Mouse (Mus musculus): Measurements from ENCODE around the gene Igf1r.

Gene Igf1r

DNA sequence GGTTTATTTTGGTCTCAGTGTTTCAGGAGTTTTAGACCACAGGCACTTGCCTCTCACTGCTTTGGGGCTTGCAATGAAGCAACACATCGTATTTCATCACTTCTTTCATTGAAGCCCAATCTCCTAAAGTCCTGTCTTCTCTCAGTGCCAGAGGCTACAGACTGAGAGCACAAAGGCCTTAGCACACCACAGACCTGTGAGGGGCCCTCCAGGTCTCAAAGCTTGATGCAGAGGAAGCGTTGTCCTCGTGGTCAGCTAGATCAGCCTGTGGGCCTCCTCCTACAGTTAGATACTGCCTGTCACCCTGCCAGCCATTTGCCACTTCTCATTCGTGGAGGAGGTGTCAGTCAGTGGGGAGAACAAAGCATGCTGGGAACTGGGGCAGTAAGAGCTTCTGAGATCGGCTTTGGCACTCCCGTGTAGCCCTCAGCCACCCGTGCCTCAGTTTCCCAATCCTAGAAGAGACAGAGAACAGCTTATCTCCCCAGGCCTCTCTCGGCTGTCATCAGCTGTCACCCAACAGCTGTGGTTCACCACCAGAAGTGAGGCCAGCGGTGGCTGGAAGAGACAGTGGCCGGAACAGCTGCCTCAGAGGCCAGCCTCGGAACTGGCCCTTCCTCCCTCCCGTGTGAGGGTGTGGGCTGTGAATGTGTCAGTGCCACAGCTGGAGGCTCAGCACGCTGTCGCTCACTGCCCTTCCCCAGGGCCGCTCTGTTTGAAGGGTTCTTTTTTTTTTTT lies 241.5 kb downstream of the Igf1r start:
- CTCF ChIA-PET = no interaction called here
- POLR2A ChIA-PET = interaction anchor here in 1 of 4 experiments (1.1 kb wide), 1 partner anchor 9 kb away, joined by 3 read pairs; no protein-coding TSS in a partner anchor

GRCm38 (mm10) chr7:68199609-68200008 lies 247.0 kb downstream of the Igf1r start:
- POLR2A ChIA-PET = interaction anchor here in 1 of 4 experiments (1.0 kb wide), 1 partner anchor 19 kb away, joined by 3 read pairs; no protein-coding TSS in a partner anchor
- CTCF ChIA-PET = interaction anchor here in 1 of 4 experiments (0.8 to 0.9 kb wide), 2 partner anchors 21 to 119 kb away, joined by 3 read pairs; no protein-coding TSS in a partner anchor

- ChIA-PET POLR2A (interaction anchor here in 1 of 4 experiments (1.2 kb wide), 1 partner anchor 12 kb away, joined by 3 read pairs; no protein-coding TSS in a partner anchor), CTCF (interaction anchor here in 1 of 4 experiments (0.6 to 0.7 kb wide), 2 partner anchors 129 to 1640 kb away, joined by 3 read pairs; no protein-coding TSS in a partner anchor)
These were observed 253.3 kb downstream of the Igf1r start for GRCm38 (mm10) chr7:68205776-68206427.

- ChIA-PET POLR2A (interaction anchor here in 1 of 4 experiments (1.2 kb wide), 1 partner anchor 80 kb away, joined by 3 read pairs; no protein-coding TSS in a partner anchor), CTCF (interaction anchor here in 2 of 4 experiments (0.6 to 1.8 kb wide), 2 partner anchors 94 to 164 kb away, joined by 3 to 4 read pairs; no protein-coding TSS in a partner anchor)
These were observed 256.4 kb downstream of the Igf1r start for GRCm38 (mm10) chr7:68209039-68209438.

DNA sequence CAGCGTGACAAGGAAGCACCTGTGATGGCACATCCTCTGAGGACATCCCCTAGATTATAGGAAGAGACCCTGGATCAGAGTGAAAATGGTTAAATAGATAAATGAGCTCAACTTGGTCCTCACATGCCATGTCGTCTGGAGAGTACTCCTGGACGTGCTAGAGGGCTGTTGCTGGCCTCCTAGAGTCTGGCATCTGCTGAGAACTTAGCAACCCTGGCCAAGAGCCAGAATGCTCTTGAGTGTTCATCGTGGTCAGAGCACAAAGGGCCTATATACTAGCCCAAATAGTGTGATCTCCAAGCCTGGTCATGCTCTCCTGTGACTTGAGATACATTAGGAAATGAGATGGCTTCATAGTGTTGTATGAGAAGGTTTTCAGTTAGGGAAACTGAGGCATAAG lies 257.8 kb downstream of the Igf1r start:
- ChIA-PET CTCF (interaction anchor here in 1 of 4 experiments (1.8 kb wide), 1 partner anchor 92 kb away, joined by 4 read pairs; no protein-coding TSS in a partner anchor), POLR2A (interaction anchor here in 1 of 4 experiments (1.2 kb wide), 1 partner anchor 81 kb away, joined by 3 read pairs; no protein-coding TSS in a partner anchor)

- POLR2A ChIA-PET = no interaction called here
- CTCF ChIA-PET = no interaction called here
These were observed 259.3 kb downstream of the Igf1r start for GRCm38 (mm10) chr7:68211883-68212282.

DNA sequence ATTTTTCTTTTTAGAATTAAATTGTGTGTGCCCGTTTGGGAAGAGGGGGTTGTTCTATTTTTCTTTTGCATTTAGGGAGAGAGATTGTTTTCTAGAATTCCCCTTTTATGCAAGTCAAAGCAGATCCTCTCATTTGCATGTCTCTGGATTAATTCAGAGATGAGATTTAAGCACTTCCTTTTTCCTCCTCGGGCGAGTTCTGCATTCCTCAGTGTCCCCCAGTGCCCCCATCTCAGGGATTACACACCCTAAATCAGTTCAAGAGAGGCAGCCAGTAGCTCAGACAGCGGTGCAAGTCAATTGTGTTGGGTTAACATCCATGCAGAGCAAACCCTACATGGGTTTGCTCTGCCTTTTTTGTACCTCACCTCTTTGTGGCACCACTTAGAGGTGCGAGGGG lies 261.2 kb downstream of the Igf1r start:
- CTCF ChIA-PET = no interaction called here
- POLR2A ChIA-PET = interaction anchor here in 2 of 4 experiments (1.4 to 1.5 kb wide), 2 partner anchors 9 to 10 kb away, joined by 4 read pairs; no protein-coding TSS in a partner anchor

- ChIA-PET CTCF (interaction anchor here in 1 of 4 experiments (1.0 kb wide), 1 partner anchor 87 kb away, joined by 3 read pairs; no protein-coding TSS in a partner anchor), POLR2A (interaction anchor here in 2 of 4 experiments (0.6 kb wide), 2 partner anchors 459 to 565 kb away, joined by 3 to 4 read pairs; no protein-coding TSS in a partner anchor)
These were observed 263.0 kb downstream of the Igf1r start for GRCm38 (mm10) chr7:68215522-68216070.

- ChIA-PET POLR2A (interaction anchor here in 2 of 4 experiments (0.6 to 1.5 kb wide), 8 partner anchors 11 to 89 kb away, joined by 3 to 5 read pairs (median 3); no protein-coding TSS in a partner anchor), CTCF (interaction anchor here in 3 of 4 experiments (0.5 to 1.2 kb wide), 4 partner anchors 12 to 395 kb away, joined by 3 to 6 read pairs (median 4); no protein-coding TSS in a partner anchor)
These were observed 266.3 kb downstream of the Igf1r start for GRCm38 (mm10) chr7:68218879-68219278.

DNA sequence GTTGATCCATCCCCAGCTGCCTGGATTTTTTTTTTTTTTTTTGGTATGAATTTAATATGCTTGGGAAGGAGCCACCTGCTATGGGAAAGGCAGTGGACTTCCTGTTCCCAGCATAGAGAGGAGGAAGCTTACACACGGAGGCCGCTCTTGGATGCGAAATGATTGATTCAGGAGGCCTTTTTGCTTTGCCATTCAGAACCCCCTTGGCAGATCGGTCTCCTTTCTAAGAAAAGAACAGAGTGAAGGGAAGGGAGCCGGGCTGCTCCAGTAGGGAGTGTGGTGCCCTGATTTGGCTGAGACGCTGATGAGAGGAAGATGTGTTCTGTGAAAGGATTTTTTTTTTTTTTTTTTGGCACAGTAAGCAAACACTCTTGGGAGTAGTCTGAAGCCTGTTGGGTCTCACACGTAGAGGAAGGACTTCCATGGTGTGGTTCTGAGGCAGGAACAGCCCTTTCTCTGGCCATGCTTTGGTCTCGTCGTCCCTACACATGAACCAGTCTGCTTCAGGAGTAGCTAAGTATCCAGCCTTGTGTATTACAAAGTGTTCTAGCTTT lies 269.1 kb downstream of the Igf1r start:
- ChIA-PET CTCF (interaction anchor here in 1 of 4 experiments (0.5 kb wide), 1 partner anchor 231 kb away, joined by 4 read pairs; no protein-coding TSS in a partner anchor), POLR2A (interaction anchor here in 2 of 4 experiments (0.7 to 1.6 kb wide), 4 partner anchors 18 to 105 kb away, joined by 3 to 4 read pairs (median 4); no protein-coding TSS in a partner anchor)

- CTCF ChIA-PET = interaction anchor here in 3 of 4 experiments (0.7 to 1.1 kb wide), 8 partner anchors 78 to 434 kb away, joined by 3 to 6 read pairs (median 3); no protein-coding TSS in a partner anchor
- POLR2A ChIA-PET = interaction anchor here (0.6 to 2.2 kb wide), 18 partner anchors 9 to 150 kb away, joined by 3 to 12 read pairs (median 4); partner anchors contain the start of gene Fam169b (in 1 of the 4)
These were observed 270.8 kb downstream of the Igf1r start for GRCm38 (mm10) chr7:68223356-68223808.

GRCm38 (mm10) chr7:68224006-68224405 lies 271.4 kb downstream of the Igf1r start:
- POLR2A ChIA-PET = interaction anchor here in 2 of 4 experiments (0.6 to 2.2 kb wide), 13 partner anchors 10 to 149 kb away, joined by 3 to 12 read pairs (median 3); partner anchors contain the start of gene Fam169b (in 1 of the 2)
- CTCF ChIA-PET = interaction anchor here in 3 of 4 experiments (0.7 to 1.1 kb wide), 5 partner anchors 77 to 435 kb away, joined by 3 to 4 read pairs (median 3); no protein-coding TSS in a partner anchor

GRCm38 (mm10) chr7:68225427-68226054 lies 272.9 kb downstream of the Igf1r start:
- ChIA-PET POLR2A (interaction anchor here in 2 of 4 experiments (0.6 to 1.3 kb wide), 4 partner anchors 11 to 42 kb away, joined by 3 to 4 read pairs (median 3); no protein-coding TSS in a partner anchor), CTCF (no interaction called here)

- ChIA-PET POLR2A (interaction anchor here in 2 of 4 experiments (0.9 to 1.3 kb wide), 2 partner anchors 9 to 12 kb away, joined by 3 read pairs; no protein-coding TSS in a partner anchor), CTCF (no interaction called here)
These were observed 274.4 kb downstream of the Igf1r start for GRCm38 (mm10) chr7:68227021-68227420.

DNA sequence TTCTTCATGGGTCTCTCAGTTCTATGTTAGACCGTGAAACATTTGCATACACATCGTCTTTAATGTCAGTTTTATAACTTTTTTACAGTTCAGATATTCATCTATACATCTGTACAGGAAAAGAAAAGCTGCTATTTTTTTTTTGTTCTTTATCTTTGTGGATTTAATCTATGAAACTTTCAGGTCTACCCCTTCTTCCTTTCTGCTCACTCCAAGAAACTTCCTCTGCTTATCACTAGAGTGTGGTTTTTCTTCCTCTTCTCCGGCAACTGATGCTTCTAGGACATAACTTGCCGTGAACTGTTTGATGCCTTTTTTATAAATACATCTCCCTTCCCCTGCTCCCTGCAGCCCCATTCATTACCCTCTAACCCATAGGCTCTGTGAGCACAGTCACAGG lies 275.0 kb downstream of the Igf1r start:
- CTCF ChIA-PET = no interaction called here
- POLR2A ChIA-PET = interaction anchor here in 2 of 4 experiments (0.9 to 1.5 kb wide), 4 partner anchors 8 to 37 kb away, joined by 3 to 6 read pairs (median 4); no protein-coding TSS in a partner anchor

DNA sequence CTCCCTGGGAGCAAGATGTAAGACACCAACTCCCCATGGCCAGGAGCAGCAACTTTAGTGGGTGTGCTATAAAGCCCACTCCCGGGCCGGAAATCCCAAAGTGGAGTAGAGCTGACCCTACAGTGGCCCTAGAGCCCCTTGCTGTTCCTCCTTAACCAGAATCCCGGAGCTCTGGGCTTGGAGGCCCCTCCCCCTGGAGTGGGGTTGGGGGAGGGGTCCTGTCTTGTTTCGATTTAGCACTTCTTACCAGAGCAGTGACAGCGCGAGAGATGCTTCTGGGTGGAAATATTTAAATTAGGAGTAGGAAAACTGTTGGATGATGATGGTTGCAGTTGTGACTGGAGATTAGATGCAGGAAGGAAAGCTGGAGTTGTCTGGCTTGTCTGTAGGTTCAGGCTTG lies 275.9 kb downstream of the Igf1r start:
- POLR2A ChIA-PET = interaction anchor here in 2 of 4 experiments (0.6 to 1.5 kb wide), 5 partner anchors 11 to 92 kb away, joined by 3 to 6 read pairs (median 4); no protein-coding TSS in a partner anchor

DNA sequence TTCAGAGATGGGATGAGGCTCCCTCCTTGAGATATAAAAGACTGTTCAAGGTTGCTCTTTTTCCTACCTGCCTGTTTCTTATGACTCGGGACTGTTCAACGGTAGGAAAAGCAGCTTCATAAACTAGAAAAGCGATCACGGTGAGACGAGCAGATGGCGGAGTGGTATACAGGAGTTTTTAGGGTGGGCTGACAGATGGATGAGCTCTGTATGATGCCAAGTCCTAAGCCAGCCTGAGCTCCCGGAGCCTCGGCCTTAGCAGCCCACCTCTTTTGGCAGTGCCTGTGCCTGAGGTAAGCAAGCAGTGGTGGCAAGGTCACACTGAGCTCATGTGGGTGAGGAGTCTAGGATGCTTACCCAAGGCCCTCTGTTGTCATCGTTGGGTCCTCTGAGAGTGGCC lies 278.2 kb downstream of the Igf1r start:
- CTCF ChIA-PET = interaction anchor here in 3 of 4 experiments (0.6 to 1.0 kb wide), 6 partner anchors 13 to 139 kb away, joined by 3 to 5 read pairs (median 3); no protein-coding TSS in a partner anchor

More for the DNA sequence above, 275.9 kb downstream of the Igf1r start:
- CTCF ChIA-PET = interaction anchor here in 2 of 4 experiments (0.6 to 0.7 kb wide), 2 partner anchors 42 to 88 kb away, joined by 3 to 5 read pairs; no protein-coding TSS in a partner anchor

More for the DNA sequence above, 278.2 kb downstream of the Igf1r start:
- POLR2A ChIA-PET = interaction anchor here in 3 of 4 experiments (0.6 to 1.7 kb wide), 10 partner anchors 9 to 221 kb away, joined by 3 to 7 read pairs (median 3); no protein-coding TSS in a partner anchor
